Mouse (Mus musculus): ENCODE measurements around the gene Anapc15.
"Not testable (repeated sequence)": the region's sequence is repeated elsewhere in the genome, so short reads cannot be mapped to it uniquely, and the experiment has no call there.

Anapc15 gene

GRCm38 (mm10) chr7:101896104-101897066, 32.9 kb downstream of the Anapc15 start:
- DNase-seq (ENCODE audit: low read depth, low spot score) = peak; percentile 96

GRCm38 (mm10) chr7:101900331-101901097, 37.0 kb downstream of the Anapc15 start:
- DNase-seq (ENCODE audit: low read depth, low spot score) = no peak

DNA sequence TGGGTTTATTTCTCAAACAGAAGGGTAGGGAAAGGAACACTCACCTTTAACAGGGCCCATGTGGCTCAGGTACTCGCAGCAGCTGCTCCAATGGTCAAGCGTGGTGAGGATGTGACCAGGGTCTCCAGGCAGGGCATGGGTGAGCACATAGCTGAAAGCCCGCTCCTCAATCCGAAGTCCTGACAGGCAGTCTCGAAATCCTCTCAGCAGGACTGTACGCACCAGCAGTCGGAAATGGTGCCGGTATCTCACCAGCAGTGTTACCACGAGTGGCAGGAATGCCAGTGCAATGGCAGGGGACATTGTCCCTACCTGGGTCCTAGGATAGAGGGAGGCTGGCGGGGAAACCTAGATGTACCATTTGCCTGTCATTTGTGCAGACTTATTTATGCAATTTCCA, 38.5 kb downstream of the Anapc15 start:
- no peak for DNase-seq (ENCODE audit: low read depth, low spot score)

DNA sequence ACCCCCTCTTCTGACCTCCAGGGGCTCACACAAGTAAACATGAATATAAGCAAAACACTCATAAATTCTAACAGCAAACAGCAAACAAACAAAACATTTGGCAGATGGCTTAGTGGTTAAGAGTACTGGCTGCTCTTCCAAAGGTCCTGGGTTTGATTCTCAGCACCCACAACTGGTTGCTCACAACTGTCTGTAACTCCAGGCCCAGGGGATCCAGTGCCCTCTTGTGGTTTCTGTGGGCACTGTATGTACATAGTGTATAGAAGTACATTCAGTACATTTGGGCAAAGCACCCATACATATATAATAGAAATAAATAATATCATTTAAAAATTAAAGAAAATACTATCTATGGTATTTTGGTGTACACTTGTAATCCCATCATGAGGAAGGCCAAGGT, 39.3 kb downstream of the Anapc15 start:
- DNase-seq (ENCODE audit: low read depth, low spot score) = no peak

DNA sequence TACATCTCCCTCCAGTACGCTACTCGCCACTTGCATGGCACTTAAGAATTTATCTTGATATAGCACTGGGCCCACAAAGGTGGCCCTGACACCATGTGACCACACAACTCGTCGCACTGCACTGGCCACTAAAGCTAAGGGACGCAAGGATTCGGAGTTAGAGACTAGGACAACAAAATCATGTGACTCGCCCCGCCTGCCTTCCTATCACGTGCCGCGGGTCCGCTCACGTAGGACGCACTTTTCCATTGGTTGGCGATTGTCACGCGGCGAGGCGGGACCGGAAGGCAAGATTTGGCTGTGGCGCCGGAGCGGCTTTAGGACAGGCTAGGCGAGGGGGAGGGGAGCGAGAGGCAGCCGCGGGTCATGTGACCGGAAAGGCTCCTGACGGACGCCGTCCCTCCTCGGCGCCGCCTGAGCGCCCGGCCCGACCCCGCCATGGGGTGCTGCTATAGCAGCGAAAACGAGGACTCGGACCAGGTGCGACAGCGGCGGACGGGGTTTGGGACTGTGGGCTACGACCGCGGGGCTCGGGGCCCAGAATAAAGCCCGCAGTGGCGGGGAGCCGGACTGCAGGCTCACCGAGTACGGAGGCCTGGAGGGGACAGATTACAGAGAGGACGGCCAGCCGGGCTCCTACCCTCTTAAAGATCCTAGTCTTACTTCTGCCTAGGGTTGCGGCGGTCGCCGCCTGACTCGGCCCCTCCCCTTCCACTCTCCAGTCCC, 42.2 kb downstream of the Anapc15 start, which contains the start of gene Lamtor1:
Gene Lamtor1 (plus strand): TSS at position 344 of the 726 bp plus-strand sequence.
- peak; percentile 97 for DNase-seq (ENCODE audit: low read depth, low spot score)

DNA sequence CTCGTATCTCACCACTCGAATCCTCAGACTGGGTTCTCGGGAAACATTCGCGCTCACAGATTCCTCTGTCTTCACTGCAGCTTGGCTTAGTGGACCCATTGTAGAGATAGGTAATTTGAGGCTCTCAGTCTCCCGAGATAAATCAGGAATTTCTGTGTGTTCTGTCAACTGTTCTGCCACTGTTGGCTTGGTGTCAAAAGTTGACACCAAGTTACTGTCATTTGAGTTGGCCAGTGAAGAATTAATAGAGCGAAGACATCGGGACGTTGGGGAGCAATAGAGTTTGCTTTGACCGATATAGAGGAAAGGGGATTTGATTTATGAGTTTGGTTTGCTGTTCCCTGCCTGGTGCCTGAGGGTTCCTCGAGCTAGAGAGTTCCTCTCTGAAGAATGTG, 42.8 kb downstream of the Anapc15 start, which contains the start of gene Tomt:
Gene Tomt (minus strand): TSS at position 73 of the 395 bp plus-strand sequence.
- DNase-seq (ENCODE audit: low read depth, low spot score) = no peak

DNA sequence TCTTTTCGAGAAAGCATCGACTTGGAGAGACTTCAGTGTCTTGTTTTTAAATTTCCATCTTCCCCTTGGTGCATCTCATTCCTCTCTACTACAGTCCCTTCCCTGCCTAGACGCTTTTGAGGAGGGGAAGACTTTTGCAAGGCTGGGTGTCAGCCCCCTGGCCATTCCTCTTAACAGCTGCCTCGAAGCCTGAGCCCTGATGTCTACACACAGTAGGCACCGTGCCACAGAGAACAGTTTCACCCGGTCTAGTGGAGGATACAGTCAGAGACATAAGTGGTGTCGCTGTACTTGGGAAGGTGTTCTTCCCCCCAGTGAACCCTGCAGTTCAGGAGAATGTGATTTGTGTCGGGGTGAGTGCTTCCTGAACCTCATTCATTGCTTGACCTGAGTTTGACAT, 43.2 kb downstream of the Anapc15 start:
- DNase-seq (ENCODE audit: low read depth, low spot score) = no peak

- DNase-seq (ENCODE audit: low read depth, low spot score) = no peak
These were observed 44.9 kb downstream of the Anapc15 start for GRCm38 (mm10) chr7:101908367-101908766.

DNA sequence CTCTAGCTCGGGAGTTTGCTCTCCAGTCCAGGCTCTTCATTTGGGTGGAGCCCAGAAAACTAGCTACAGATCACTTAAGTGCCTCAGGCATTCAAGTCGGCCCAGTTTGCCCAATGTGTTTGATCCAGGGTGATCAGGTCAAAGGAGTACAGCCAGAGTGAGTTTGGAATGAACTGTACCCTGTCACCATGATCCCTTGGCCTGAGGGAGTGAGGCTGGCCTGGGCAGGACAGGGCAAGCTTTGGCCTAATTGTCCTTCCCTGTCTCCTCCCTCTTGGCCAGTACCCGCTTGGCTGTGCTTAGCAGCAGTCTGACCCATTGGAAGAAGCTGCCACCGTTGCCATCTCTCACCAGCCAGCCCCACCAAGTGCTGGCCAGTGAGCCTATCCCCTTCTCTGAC, 46.6 kb downstream of the Anapc15 start:
- DNase-seq (ENCODE audit: low read depth, low spot score) = no peak

DNA sequence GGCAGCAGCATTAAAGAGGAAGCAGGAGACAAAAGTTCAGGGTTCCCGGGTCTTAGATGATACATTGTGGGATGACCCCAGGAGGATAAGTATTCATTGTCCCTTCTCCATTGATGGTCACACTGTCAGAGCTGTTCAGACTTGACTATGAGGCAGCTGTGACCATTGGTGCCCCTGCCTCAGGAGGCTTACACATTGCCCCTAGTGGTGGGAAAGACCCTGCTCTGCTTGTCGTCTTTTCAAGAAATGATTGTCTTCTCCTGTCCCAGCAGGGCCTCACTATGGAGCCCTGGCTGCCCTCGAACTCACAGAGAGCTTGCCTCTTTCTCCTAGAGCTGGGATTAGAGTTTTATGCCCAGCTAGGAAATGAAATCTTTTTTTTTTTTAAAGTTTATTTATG, 48.5 kb downstream of the Anapc15 start:
- no peak for DNase-seq (ENCODE audit: low read depth, low spot score)

GRCm38 (mm10) chr7:101918071-101918470, 54.6 kb downstream of the Anapc15 start:
- peak; percentile 59 for DNase-seq (ENCODE audit: low read depth, low spot score)

GRCm38 (mm10) chr7:101925892-101926291, 62.4 kb downstream of the Anapc15 start:
- DNase-seq (ENCODE audit: low read depth, low spot score) = not testable (repeated sequence)

- DNase-seq (ENCODE audit: low read depth, low spot score) = no peak
These were observed 64.6 kb downstream of the Anapc15 start for GRCm38 (mm10) chr7:101928093-101928492.

DNA sequence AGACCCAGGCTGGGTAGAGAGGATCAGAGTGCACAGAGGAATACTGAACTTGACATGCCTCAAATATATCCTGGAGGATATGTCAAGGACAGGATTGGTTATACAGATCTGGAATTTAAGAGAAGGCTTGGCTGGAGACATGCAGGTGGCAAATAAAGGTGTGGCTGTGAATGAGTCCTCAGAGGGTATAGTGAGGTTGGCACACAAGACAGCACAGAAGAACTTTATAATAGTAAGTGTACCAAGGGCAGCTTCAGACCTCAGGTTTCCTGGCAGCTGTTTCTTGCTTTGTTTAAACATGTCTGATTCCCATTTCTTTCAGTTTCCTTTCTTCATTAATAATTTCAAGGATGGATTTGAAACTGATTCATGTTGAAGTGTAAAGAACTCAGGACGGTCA, 69.0 kb downstream of the Anapc15 start:
- no peak for DNase-seq (ENCODE audit: low read depth, low spot score)

DNA sequence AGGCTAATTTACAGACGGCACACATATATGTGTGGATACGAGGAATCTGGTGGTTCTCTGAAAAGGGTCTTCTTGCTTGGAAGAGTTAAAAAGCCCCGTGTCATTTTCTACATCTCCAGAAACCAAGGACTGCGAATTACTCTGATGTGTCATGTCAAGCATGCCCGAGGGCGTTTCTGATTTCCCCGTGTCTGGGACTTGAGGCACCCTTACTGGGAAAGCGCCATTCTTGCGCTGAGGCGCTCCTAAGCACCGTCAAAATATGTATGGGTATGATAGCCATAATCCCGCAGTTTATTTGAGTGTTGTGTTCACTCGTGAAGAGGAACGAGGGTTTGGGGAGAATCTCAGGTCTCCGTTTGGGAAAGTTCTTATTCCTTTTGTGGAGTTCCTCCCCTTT, 69.8 kb downstream of the Anapc15 start:
- DNase-seq (ENCODE audit: low read depth, low spot score) = no peak

GRCm38 (mm10) chr7:101933751-101934240, 70.3 kb downstream of the Anapc15 start, which contains the start of the genes Lrrc51 and Numa1:
Lrrc51 (minus strand) TSS chr7:101933895.
Numa1 (plus strand) TSS chr7:101934111.
- DNase-seq (ENCODE audit: low read depth, low spot score) = peak; percentile 90

GRCm38 (mm10) chr7:101935957-101936356, 72.4 kb downstream of the Anapc15 start:
- DNase-seq (ENCODE audit: low read depth, low spot score) = no peak

- DNase-seq (ENCODE audit: low read depth, low spot score) = no peak
These were observed 73.5 kb downstream of the Anapc15 start for GRCm38 (mm10) chr7:101936996-101937395.

- no peak for DNase-seq (ENCODE audit: low read depth, low spot score)
These were observed 74.1 kb downstream of the Anapc15 start for GRCm38 (mm10) chr7:101937569-101937968.

DNA sequence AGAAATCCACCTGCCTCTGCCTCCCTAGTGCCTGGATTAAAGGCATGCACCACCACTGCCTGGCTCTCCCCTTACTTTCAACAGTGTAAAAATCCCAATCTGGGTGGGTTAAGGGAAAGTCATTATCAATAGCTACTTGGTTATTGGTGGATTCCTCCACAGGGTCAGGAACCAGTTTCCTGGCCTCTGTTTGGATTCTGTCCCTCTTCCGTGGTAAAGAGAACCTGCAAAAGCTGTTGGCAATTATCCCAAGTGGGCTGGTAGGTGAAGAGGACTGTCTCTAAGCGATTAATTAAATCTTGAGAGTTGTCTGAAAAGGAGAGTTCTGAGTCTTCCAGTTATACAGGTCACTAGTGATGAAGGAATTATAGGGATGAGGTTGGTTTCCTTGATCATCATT, 74.8 kb downstream of the Anapc15 start:
- DNase-seq (ENCODE audit: low read depth, low spot score) = no peak

DNA sequence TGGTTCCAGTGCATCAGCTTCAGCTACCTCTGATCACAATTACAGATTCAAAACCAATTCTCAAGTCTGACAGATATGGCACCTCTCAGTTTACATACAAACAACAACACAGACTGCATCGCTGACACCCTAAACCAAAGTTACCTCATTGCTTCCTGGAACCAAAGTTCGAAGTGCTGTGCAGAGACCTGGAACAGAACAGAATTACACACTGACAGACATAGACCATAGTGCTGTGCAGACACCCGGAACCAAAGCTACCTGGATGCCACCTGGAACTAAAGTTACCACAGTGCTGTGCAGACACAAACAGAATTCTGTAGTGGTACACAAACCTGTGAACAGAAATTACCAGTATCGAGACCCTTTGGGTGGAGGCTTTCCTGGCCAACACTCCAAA, 76.2 kb downstream of the Anapc15 start:
- no peak for DNase-seq (ENCODE audit: low read depth, low spot score)

All from embryo, embryonic 11.5 days (tissue).